Mouse (Mus musculus): ENCODE measurements around the gene Bcl2l14. TPM values are rescaled to one million over a fixed set of nuclear protein-coding genes. Genes with fewer than 3 reads are reported as not detected.
A peak's percentile ranks its signal among the peaks of the same experiment; 100 is the strongest.

The Bcl2l14 gene
- polyA plus RNA-seq, 1 experiment from 2014 or later, result 0.12 TPM

DNA sequence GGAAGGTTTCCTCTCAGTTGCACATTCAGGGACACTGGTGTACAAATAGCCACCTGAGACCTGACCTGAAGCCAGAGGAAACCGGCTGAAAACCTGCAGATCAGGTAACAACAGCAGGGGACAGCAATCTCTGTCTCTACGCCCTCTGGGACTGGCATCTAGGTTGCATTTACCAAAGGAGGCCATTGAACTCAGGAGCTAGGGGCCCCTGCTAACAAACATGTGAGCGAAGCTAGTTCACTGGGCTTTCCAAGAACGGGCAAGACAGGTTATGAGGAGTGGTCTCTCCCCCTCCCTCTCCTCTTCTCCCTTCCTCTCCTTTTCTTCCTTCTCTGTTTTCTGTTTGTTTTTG lies 18.4 kb downstream of the Bcl2l14 start:
- ATAC-seq (replicated peaks), result no peak
- Histone ChIP-seq H3K27me3 (replicated peaks) (no peaks in the 10 kb centered on the region), H3K9me3 (no peaks in the 10 kb centered on the region), H3K4me2 (no peak overlapping the region), H3K9ac (no peak overlapping the region), H3K36me3 (replicated peaks) (no peaks in the 10 kb centered on the region), H3K4me3 (no peak overlapping the region), H3K4me1 (no peaks in the 10 kb centered on the region), H3K27ac (no peak overlapping the region)
- WGBS, result 75% methylated on average over 4 of the region's 4 CpGs

DNA sequence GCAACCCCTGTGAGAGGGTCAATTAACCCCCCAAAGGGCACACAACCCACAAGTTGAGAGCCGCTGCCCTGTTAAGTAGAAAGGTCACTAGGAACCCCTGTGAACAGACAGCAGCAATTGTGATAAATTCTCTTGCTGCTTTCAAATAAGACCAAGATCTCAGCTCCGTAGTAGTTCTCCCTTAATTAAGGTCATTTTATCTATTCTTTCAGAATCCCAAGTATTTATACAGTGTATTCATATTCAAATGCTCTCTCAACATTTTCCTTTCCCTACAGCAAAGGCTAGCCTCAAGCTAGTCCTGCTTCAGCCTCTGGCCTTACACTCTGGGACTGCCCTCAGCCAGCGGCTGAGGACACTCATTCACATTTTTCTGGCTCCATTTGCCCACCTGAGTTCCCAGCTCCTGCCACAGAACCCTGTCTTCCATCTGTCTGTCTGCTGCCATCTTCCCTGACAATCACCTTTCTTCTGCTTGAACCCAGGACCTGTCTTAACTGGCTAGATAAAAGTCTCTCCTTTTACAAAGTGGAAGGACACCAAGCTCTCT lies 20.5 kb downstream of the Bcl2l14 start:
- no peaks in the 10 kb centered on the region for H3K9me3 ChIP-seq
- no peaks in the 10 kb centered on the region for H3K27me3 ChIP-seq (replicated peaks)
- H3K4me2 ChIP-seq, result no peak overlapping the region
- no peak for ATAC-seq (replicated peaks)
- no peak overlapping the region for H3K9ac ChIP-seq
- WGBS, result 61% methylated on average over 3 of the region's 3 CpGs
- no peaks in the 10 kb centered on the region for H3K4me1 ChIP-seq
- H3K4me3 ChIP-seq, result no peak overlapping the region
- no peak overlapping the region for H3K27ac ChIP-seq
- no peaks in the 10 kb centered on the region for H3K36me3 ChIP-seq (replicated peaks)

DNA sequence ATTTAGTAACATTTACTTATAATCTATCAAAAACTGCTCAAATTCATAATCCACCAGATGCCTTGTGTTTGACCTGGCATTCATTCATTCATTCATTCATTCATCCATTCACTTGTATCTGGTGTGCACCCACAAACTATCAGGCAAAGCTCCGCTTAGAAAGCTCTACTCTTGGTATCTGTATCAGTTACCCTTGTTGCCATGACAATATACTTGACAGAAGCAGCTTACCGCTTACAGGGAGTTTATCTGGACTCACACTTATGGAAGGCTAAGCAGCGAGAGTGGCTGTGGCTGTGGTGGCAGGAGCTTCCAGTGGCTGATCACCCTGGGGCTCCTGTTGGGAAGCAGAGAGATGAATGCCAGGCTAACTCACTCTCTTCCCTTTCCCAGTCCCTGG lies 21.8 kb downstream of the Bcl2l14 start:
- H3K36me3 ChIP-seq (replicated peaks), result no peaks in the 10 kb centered on the region
- H3K4me1 ChIP-seq, result no peaks in the 10 kb centered on the region
- ATAC-seq (replicated peaks), result peak; percentile 66
- H3K27ac ChIP-seq, result no peak overlapping the region
- H3K4me3 ChIP-seq, result no peak overlapping the region
- H3K9ac ChIP-seq, result no peak overlapping the region
- 57% methylated on average over 3 of the region's 3 CpGs for WGBS
- no peaks in the 10 kb centered on the region for H3K27me3 ChIP-seq (replicated peaks)
- H3K9me3 ChIP-seq, result no peaks in the 10 kb centered on the region
- H3K4me2 ChIP-seq, result no peak overlapping the region

DNA sequence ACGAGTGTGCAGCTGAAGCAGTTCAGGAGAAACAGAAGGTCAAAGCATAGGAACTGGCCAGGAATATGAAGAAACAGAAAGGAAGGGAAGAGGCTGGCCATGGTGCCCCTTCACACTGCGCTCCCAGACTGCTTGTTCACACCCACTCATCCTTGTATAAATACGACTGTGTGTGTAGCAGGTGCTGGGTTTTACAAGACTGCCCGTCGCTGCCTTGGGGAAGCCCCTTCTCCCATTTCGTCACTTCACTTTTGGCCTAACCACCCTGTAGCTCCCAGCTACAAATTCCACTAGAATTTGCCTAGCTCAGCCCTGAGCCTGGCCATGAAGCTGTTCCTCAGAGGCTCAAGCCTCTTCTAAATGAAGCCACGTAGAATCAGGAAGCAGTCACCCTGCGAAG lies 24.3 kb downstream of the Bcl2l14 start:
- 82% methylated on average over 8 of the region's 8 CpGs for WGBS
- H3K4me3 ChIP-seq, result no peak overlapping the region
- peaks cover 2% of the 10 kb centered on the region; the same call in 1 of the 2 replicates for H3K4me1 ChIP-seq

DNA sequence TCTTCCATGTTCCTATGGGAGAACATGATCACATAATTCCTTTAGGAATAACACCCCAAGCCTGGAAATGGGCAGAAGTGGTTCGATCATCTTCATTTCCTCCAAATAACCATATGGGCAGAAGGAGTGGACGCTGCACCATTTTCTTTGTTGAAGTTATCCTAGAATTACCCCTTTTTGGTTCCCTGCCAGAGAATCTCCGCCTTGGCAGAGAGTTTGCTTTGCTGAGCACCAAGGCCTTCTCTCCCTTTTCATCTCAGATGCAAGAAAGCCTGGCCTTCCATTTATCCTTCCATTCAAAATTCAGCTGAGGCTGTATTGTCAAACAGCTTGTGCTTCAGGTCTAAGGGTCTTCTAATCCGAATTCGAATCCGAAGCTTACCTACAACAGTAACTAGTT lies 25.8 kb downstream of the Bcl2l14 start:
- no peak for ATAC-seq (replicated peaks)
- H3K9me3 ChIP-seq, result no peaks in the 10 kb centered on the region
- H3K36me3 ChIP-seq (replicated peaks), result no peaks in the 10 kb centered on the region
- no peak overlapping the region for H3K4me2 ChIP-seq
- H3K4me3 ChIP-seq, result no peak overlapping the region
- whole genome bisulfite sequencing, result 86% methylated on average over 6 of the region's 6 CpGs
- peaks cover 3% of the 10 kb centered on the region; the same call in 1 of the 2 replicates for H3K4me1 ChIP-seq
- H3K27ac ChIP-seq, result no peak overlapping the region
- H3K27me3 ChIP-seq (replicated peaks), result no peaks in the 10 kb centered on the region
- no peak overlapping the region for H3K9ac ChIP-seq

More for the DNA sequence above, 24.3 kb downstream of the Bcl2l14 start:
- H3K36me3 ChIP-seq (replicated peaks), result no peaks in the 10 kb centered on the region
- no peak for ATAC-seq (replicated peaks)
- no peaks in the 10 kb centered on the region for H3K9me3 ChIP-seq
- no peak overlapping the region for H3K4me2 ChIP-seq
- H3K27ac ChIP-seq, result no peak overlapping the region
- no peak overlapping the region for H3K9ac ChIP-seq
- no peaks in the 10 kb centered on the region for H3K27me3 ChIP-seq (replicated peaks)

DNA sequence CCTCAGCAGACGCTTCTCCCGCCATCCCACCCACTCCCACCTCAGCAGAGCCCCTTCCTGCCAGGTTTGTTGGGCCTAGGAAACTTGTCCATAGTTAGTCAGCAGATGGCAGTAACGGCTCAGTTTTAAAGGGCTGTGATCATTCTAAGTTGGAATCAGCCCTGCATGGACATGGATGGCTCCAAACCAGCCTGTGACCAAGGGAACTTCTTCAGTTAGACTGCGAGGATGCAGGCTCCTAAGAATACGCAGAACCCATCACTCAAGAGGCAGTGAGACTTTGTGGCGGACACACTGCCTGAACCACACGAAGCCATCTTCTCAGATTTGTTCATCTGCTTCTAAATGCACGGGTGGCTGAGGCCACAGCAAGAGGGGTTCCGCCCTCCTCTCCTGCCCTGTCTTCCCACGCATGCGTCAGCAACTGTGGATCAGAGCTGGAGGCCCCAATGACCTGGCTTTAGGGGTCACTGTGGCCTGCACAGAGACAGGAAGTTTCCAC lies 29.1 kb downstream of the Bcl2l14 start:
- Histone ChIP-seq H3K4me2 (peak overlapping the region; percentile 38), H3K4me1 (peaks cover 3% of the 10 kb centered on the region; the same call in 1 of the 2 replicates), H3K9me3 (no peaks in the 10 kb centered on the region), H3K27ac (no peak overlapping the region), H3K9ac (no peak overlapping the region), H3K27me3 (replicated peaks) (no peaks in the 10 kb centered on the region), H3K36me3 (replicated peaks) (no peaks in the 10 kb centered on the region), H3K4me3 (no peak overlapping the region)
- ATAC-seq (replicated peaks), result peak; percentile 85
- 42% methylated on average over 11 of the region's 11 CpGs for WGBS

DNA sequence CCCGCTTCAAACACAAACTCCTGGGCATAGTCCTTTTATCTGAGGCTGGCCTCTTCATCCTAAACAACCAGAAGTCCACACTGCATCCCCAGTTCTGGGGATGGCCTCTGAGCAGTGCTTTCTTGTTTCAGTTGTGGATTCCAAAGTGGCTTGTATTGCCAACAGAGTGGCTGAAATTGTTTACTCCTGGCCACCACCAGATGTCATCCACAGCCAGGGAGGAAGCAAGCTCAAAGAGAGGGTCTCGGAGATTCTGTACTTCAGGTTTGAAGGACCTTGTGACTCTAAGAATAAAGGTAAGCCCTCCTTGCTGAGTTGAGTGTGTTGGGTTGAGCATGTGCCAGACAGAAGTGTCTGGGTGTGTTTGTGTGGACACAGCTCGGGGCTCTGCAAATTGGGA lies 31.0 kb downstream of the Bcl2l14 start:
- Histone ChIP-seq H3K4me2 (no peak overlapping the region), H3K9me3 (no peaks in the 10 kb centered on the region), H3K9ac (no peak overlapping the region), H3K4me1 (peaks cover 3% of the 10 kb centered on the region; the same call in 1 of the 2 replicates), H3K27me3 (replicated peaks) (no peaks in the 10 kb centered on the region), H3K27ac (no peak overlapping the region), H3K36me3 (replicated peaks) (no peaks in the 10 kb centered on the region), H3K4me3 (no peak overlapping the region)
- WGBS, result 80% methylated on average over 3 of the region's 3 CpGs
- no peak for ATAC-seq (replicated peaks)

DNA sequence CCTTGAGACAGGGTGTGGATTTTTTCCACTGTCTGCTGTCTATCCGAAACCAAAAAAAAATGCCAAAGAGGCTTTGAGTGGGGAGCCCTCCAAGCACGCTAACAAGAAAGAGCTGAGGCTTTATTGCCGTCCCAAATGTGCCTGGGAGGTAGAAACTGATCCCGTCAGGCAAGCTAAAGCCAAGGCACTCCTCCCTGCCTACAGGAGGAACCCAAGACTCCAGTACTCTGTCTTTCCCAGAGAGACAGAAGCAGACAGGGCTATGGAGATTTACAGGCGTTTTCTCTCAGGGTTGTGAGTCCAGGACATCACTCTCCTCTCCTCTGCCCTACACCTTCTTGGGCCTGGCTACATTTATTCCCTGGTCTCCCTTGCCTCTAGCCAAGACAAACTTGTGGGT lies 32.3 kb downstream of the Bcl2l14 start:
- Histone ChIP-seq H3K4me3 (no peak overlapping the region), H3K27ac (no peak overlapping the region), H3K9me3 (no peaks in the 10 kb centered on the region), H3K4me1 (peaks cover 3% of the 10 kb centered on the region; the same call in 1 of the 2 replicates), H3K36me3 (replicated peaks) (no peaks in the 10 kb centered on the region), H3K27me3 (replicated peaks) (no peaks in the 10 kb centered on the region), H3K9ac (no peak overlapping the region), H3K4me2 (no peak overlapping the region)
- no peak for ATAC-seq (replicated peaks)
- 81% methylated on average over 5 of the region's 5 CpGs for WGBS

DNA sequence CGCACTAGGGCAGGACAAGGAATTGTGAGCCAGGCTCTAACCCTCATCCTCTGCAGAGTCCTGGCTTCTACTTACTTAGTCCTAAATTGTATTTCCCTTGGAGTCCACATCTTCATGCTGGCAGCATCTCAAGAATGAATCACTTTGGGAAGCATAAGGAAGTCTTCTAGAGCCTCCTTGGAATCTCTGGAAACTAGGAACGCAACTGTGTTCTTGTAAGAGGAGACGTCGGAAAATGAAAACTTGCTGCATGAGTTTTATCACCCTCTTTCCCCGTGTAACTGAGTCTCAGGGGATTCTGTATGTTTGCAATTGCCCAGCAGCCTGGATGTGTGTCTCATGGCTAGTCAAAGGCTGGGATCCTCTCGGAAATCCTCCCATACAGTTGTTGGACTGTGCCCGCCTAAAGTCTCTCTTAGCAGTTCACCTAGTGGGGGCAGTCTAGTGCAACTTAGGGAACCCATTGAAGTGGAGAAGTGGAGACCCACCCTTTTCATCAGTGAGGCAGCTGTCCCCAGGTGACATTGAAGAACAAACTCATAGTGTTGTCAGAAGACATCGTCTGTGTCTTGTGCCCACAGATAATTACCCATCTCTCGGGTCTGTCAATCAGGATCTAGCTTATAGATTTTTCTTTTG lies 34.2 kb downstream of the Bcl2l14 start:
- no peak overlapping the region for H3K4me2 ChIP-seq
- no peaks in the 10 kb centered on the region for H3K9me3 ChIP-seq
- no peak for ATAC-seq (replicated peaks)
- H3K27me3 ChIP-seq (replicated peaks), result no peaks in the 10 kb centered on the region
- no peak overlapping the region for H3K4me3 ChIP-seq
- WGBS, result 86% methylated on average over 9 of the region's 9 CpGs
- no peak overlapping the region for H3K9ac ChIP-seq
- H3K27ac ChIP-seq, result no peak overlapping the region
- H3K4me1 ChIP-seq, result peaks cover 2% of the 10 kb centered on the region; the same call in 1 of the 2 replicates
- H3K36me3 ChIP-seq (replicated peaks), result no peaks in the 10 kb centered on the region

DNA sequence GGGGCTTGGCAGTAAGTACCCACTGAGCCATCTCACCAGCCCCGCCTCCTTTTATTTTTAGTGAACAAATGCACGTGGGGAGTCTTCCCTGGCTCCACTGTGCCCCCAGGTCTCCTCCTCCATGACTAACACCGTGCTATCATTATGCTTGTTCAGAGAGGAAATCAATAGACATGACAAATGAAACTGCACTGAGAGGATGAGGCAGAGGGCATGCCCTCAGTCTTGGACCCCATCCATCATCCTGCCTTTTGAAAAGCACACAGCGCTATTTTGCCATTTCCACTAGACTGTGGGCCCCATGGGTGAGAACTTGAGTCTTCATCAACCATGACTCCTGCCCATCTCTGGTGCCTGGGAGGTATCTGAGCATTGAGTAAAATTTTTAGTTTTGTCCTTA lies 35.5 kb downstream of the Bcl2l14 start:
- no peak overlapping the region for H3K4me3 ChIP-seq
- no peaks in the 10 kb centered on the region for H3K9me3 ChIP-seq
- H3K27me3 ChIP-seq (replicated peaks), result no peaks in the 10 kb centered on the region
- no peak for ATAC-seq (replicated peaks)
- WGBS, result 67% methylated on average over 4 of the region's 4 CpGs
- H3K4me1 ChIP-seq, result no peaks in the 10 kb centered on the region
- no peaks in the 10 kb centered on the region for H3K36me3 ChIP-seq (replicated peaks)
- no peak overlapping the region for H3K4me2 ChIP-seq
- H3K9ac ChIP-seq, result no peak overlapping the region
- no peak overlapping the region for H3K27ac ChIP-seq

DNA sequence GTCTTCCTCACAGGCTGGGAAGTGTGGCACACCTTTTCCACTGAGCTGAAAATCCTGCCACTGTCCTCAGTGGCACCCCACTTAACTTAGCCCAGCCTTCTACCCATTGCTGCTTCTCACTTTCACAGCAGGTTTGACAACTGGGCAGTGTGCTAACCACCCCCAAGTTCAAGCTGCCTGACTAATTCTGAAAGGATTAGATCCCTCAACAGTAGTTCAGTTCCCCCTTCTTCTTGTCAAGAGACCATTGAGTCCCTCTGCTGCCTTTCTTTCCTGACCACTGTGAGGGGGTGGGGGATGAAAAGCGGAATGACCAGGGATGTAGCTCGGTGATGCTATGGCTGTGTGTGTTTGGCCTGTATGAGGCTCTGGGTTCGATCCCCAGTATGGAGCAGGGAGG lies 37.2 kb downstream of the Bcl2l14 start:
- no peaks in the 10 kb centered on the region for H3K9me3 ChIP-seq
- no peaks in the 10 kb centered on the region for H3K36me3 ChIP-seq (replicated peaks)
- H3K9ac ChIP-seq, result no peak overlapping the region
- ATAC-seq (replicated peaks), result no peak
- no peaks in the 10 kb centered on the region for H3K27me3 ChIP-seq (replicated peaks)
- no peak overlapping the region for H3K4me2 ChIP-seq
- no peaks in the 10 kb centered on the region for H3K4me1 ChIP-seq
- H3K27ac ChIP-seq, result no peak overlapping the region
- WGBS, result 88% methylated on average over 3 of the region's 3 CpGs
- no peak overlapping the region for H3K4me3 ChIP-seq

DNA sequence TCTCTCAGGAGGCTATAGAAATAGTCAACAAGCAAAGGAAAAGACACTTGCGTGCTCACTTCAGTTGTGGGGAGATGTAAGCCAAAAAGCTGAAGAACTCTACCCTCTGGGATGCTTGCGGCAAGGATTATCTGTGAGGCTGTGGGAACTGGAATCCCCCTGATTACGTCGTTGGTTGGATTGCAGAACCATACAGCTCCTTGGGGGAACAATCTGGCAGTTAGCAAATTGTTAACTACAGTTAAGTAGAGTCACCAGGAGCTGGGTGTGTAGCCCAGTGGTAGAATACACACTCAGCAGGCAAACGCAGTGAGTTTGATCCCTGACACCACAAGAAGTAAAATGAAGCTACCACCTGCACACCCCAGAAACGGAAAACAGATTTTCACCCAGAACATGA lies 37.9 kb downstream of the Bcl2l14 start:
- 65% methylated on average over 6 of the region's 6 CpGs for WGBS
- H3K4me3 ChIP-seq, result no peak overlapping the region
- no peak overlapping the region for H3K4me2 ChIP-seq
- no peak overlapping the region for H3K9ac ChIP-seq
- no peaks in the 10 kb centered on the region for H3K9me3 ChIP-seq
- ATAC-seq (replicated peaks), result no peak
- no peaks in the 10 kb centered on the region for H3K27me3 ChIP-seq (replicated peaks)
- H3K36me3 ChIP-seq (replicated peaks), result no peaks in the 10 kb centered on the region
- H3K27ac ChIP-seq, result no peak overlapping the region
- peaks cover 4% of the 10 kb centered on the region; the same call in 1 of the 2 replicates for H3K4me1 ChIP-seq

DNA sequence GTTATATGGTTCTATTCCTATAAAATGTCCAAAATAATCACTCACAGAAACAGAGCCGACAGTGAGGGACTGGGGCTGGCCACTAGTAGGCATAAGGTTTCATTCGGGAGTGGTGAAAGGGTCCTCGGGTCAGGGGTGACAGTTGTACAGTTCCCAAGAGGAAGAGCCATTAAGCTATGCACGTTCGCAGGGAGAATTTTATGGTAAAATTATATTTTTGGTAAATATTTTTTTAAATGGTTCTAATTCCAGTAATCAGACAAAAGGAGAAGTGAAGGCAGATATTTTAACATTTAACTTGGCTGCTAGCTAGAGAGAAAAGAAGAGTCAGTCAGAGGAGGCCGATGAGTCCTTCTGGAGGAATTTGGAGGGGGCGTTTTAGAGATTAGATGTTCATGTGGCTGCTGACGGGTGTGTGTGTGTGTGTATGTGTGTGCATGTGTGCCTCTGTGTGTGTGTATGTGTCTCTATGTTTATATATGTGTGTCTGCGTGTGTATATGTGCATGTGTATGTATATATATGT lies 38.8 kb downstream of the Bcl2l14 start:
- ATAC-seq (replicated peaks), result no peak
- Histone ChIP-seq H3K4me3 (no peak overlapping the region), H3K27ac (no peak overlapping the region), H3K9me3 (no peaks in the 10 kb centered on the region), H3K4me2 (no peak overlapping the region), H3K4me1 (peaks cover 7% of the 10 kb centered on the region; the same call in 1 of the 2 replicates), H3K27me3 (replicated peaks) (no peaks in the 10 kb centered on the region), H3K9ac (no peak overlapping the region), H3K36me3 (replicated peaks) (no peaks in the 10 kb centered on the region)
- WGBS, result 87% methylated on average over 9 of the region's 9 CpGs
